Mouse (Mus musculus) forebrain, embryonic 14.5 days (tissue): ENCODE measurements at regions not wholly inside any gene's neighbourhood (a gene's known extent, or its start where the extent isn't known, plus 50 kb on each side); places are given as distances from the start of the nearest gene placed in this dataset.
A peak's percentile ranks its signal among the peaks of the same experiment; 100 is the strongest.

Experiments used
- ATAC-seq: fragments of 200-750 bp; cut with Nextera tagmentation; 2 replicates; pipeline ENCODE4 v1.8.0; 2017; ENCODE audit warnings: mild to moderate bottlenecking, moderate library complexity
- DNase-seq: peaks from one replicate; pipeline ENCODE4 v3.0.0-alpha.2; 2015; ENCODE audit warnings: low spot score
- H3K27ac ChIP-seq: fragments of 300-500 bp; sonication (generic); 2 replicates; pipeline ENCODE4 v1.5.1; 2014; ENCODE audit warnings: low read depth, mild to moderate bottlenecking, control low read depth, low read length, moderate library complexity
- H3K27me3 ChIP-seq: fragments of 300-500 bp; sonication (generic); replicated peaks from 2 replicates; pipeline ENCODE4 v1.6.1; 2014; ENCODE audit warnings: low read length, control low read depth, mixed read lengths; ENCODE audit not compliant: control insufficient read depth, insufficient read depth
- H3K36me3 ChIP-seq: fragments of 300-500 bp; sonication (generic); 2 replicates; pipeline ENCODE4 v1.6.1; 2014; ENCODE audit warnings: low read length, control low read depth; ENCODE audit not compliant: control insufficient read depth, insufficient read depth
- H3K4me1 ChIP-seq: fragments of 300-500 bp; sonication (generic); 2 replicates; pipeline ENCODE4 v1.6.1; 2014; ENCODE audit warnings: antibody characterized with exemption, low read length, control low read depth; ENCODE audit not compliant: control insufficient read depth, insufficient read depth
- H3K4me2 ChIP-seq: fragments of 300-500 bp; sonication (generic); 2 replicates; pipeline ENCODE4 v1.6.1; 2014; ENCODE audit warnings: mild to moderate bottlenecking, control low read depth, low read length
- H3K4me3 ChIP-seq: fragments of 300-500 bp; sonication (generic); 2 replicates; pipeline ENCODE4 v1.5.1; 2014; ENCODE audit warnings: low read depth, low read length, control low read depth
- H3K9ac ChIP-seq: fragments of 300-500 bp; sonication (generic); 2 replicates; pipeline ENCODE4 v1.6.1; 2014; ENCODE audit warnings: mild to moderate bottlenecking, low read length, control low read depth, moderate library complexity
- H3K9me3 ChIP-seq: fragments of 300-500 bp; sonication (generic); replicated peaks from 2 replicates; pipeline ENCODE4 v1.6.1; 2016; ENCODE audit warnings: low read length, control low read depth, mixed read lengths; ENCODE audit not compliant: control insufficient read depth
- WGBS: fragments of 180-500 bp; shearing (Covaris S2); extraction: QIAGEN DNeasy Blood & Tissue Kit; methylation state at CpG from one replicate; pipeline ENCODE4 v1.1.7; 2014; 5-methylcytosine and 5-hydroxymethylcytosine counted together

- Histone ChIP-seq H3K4me2 (no peak overlapping the region), H3K36me3 (no peaks in the 10 kb centered on the region), H3K9ac (no peak overlapping the region)
These were observed 256.8 kb upstream of the Acvr2a start for GRCm38 (mm10) chr2:48557123-48557522.

GRCm38 (mm10) chr2:48558641-48559040 lies 255.3 kb upstream of the Acvr2a start:
- Histone ChIP-seq H3K9ac (no peak overlapping the region), H3K4me2 (no peak overlapping the region), H3K4me3 (no peak overlapping the region), H3K36me3 (no peaks in the 10 kb centered on the region), H3K27me3 (no peaks in the 10 kb centered on the region), H3K27ac (no peak overlapping the region), H3K4me1 (no peaks in the 10 kb centered on the region), H3K9me3 (no peaks in the 10 kb centered on the region)
- no peak for DNase-seq
- 87% methylated on average over 3 of the region's 3 CpGs for WGBS
- no peak for ATAC-seq

More at GRCm38 (mm10) chr2:48557123-48557522, 256.8 kb upstream of the Acvr2a start:
- no peak for DNase-seq
- H3K4me1 ChIP-seq: no peaks in the 10 kb centered on the region
- no peaks in the 10 kb centered on the region for H3K9me3 ChIP-seq
- no peaks in the 10 kb centered on the region for H3K27me3 ChIP-seq
- H3K4me3 ChIP-seq: no peak overlapping the region
- ATAC-seq: no peak
- no peak overlapping the region for H3K27ac ChIP-seq

- H3K9me3 ChIP-seq: no peaks in the 10 kb centered on the region
- no peak overlapping the region for H3K4me2 ChIP-seq
- H3K36me3 ChIP-seq: no peaks in the 10 kb centered on the region
- H3K9ac ChIP-seq: no peak overlapping the region
- WGBS: 88% methylated on average over 3 of the region's 3 CpGs
- H3K4me3 ChIP-seq: no peak overlapping the region
- ATAC-seq (no peak), DNase-seq (no peak)
- no peak overlapping the region for H3K27ac ChIP-seq
- H3K4me1 ChIP-seq: 0 out of 2 replicates have a peak, but pooled peaks cover 5% of the 10 kb centered on the region
- H3K27me3 ChIP-seq: no peaks in the 10 kb centered on the region
These were observed 250.3 kb upstream of the Acvr2a start for GRCm38 (mm10) chr2:48563636-48564035.

- 77% methylated on average over 4 of the region's 4 CpGs for WGBS
- no peaks in the 10 kb centered on the region for H3K36me3 ChIP-seq
- no peak overlapping the region for H3K4me2 ChIP-seq
- peak; percentile 34; the same call in 1 of the 2 replicates for ATAC-seq
- no peaks in the 10 kb centered on the region for H3K9me3 ChIP-seq
- no peaks in the 10 kb centered on the region for H3K27me3 ChIP-seq
- no peak overlapping the region for H3K27ac ChIP-seq
- peak; percentile 39 for DNase-seq
- H3K4me1 ChIP-seq: 0 out of 2 replicates have a peak, but pooled peaks cover 5% of the 10 kb centered on the region
- H3K4me3 ChIP-seq: no peak overlapping the region
- no peak overlapping the region for H3K9ac ChIP-seq
These were observed 249.7 kb upstream of the Acvr2a start for GRCm38 (mm10) chr2:48564170-48564569.

GRCm38 (mm10) chr2:48567871-48568270 lies 246.0 kb upstream of the Acvr2a start:
- Histone ChIP-seq H3K9me3 (no peaks in the 10 kb centered on the region), H3K9ac (no peak overlapping the region), H3K4me2 (no peak overlapping the region), H3K4me1 (0 out of 2 replicates have a peak, but pooled peaks cover 5% of the 10 kb centered on the region), H3K27ac (no peak overlapping the region), H3K36me3 (no peaks in the 10 kb centered on the region), H3K27me3 (no peaks in the 10 kb centered on the region), H3K4me3 (no peak overlapping the region)
- DNase-seq (no peak), ATAC-seq (no peak)
- 16% methylated on average over 6 of the region's 6 CpGs for WGBS

GRCm38 (mm10) chr2:48586162-48586830 lies 227.6 kb upstream of the Acvr2a start:
- Histone ChIP-seq H3K4me1 (no peaks in the 10 kb centered on the region), H3K27me3 (no peaks in the 10 kb centered on the region), H3K36me3 (no peaks in the 10 kb centered on the region), H3K27ac (no peak overlapping the region), H3K9ac (no peak overlapping the region), H3K4me2 (no peak overlapping the region), H3K9me3 (no peaks in the 10 kb centered on the region), H3K4me3 (no peak overlapping the region)
- 18% methylated on average over 7 of the region's 7 CpGs for WGBS
- DNase-seq (peak; percentile 79), ATAC-seq (peak; percentile 90)

GRCm38 (mm10) chr2:48586831-48587169 lies 227.1 kb upstream of the Acvr2a start:
- H3K9me3 ChIP-seq: no peaks in the 10 kb centered on the region
- ATAC-seq: no peak
- H3K36me3 ChIP-seq: no peaks in the 10 kb centered on the region
- no peak overlapping the region for H3K4me2 ChIP-seq
- H3K4me3 ChIP-seq: no peak overlapping the region
- WGBS: 40% methylated on average over 4 of the region's 4 CpGs
- no peaks in the 10 kb centered on the region for H3K27me3 ChIP-seq
- H3K9ac ChIP-seq: no peak overlapping the region
- H3K27ac ChIP-seq: no peak overlapping the region; the same call in 1 of the 2 replicates
- DNase-seq: no peak
- no peaks in the 10 kb centered on the region for H3K4me1 ChIP-seq

GRCm38 (mm10) chr2:48589709-48590108 lies 224.2 kb upstream of the Acvr2a start:
- Histone ChIP-seq H3K9me3 (no peaks in the 10 kb centered on the region), H3K4me3 (no peak overlapping the region), H3K4me1 (no peaks in the 10 kb centered on the region), H3K27ac (no peak overlapping the region), H3K9ac (no peak overlapping the region), H3K4me2 (no peak overlapping the region), H3K36me3 (no peaks in the 10 kb centered on the region), H3K27me3 (no peaks in the 10 kb centered on the region)
- DNase-seq: no peak
- no peak for ATAC-seq

- no peaks in the 10 kb centered on the region for H3K27me3 ChIP-seq
- ATAC-seq: no peak
- no peak for DNase-seq
- no peaks in the 10 kb centered on the region for H3K36me3 ChIP-seq
- H3K4me2 ChIP-seq: no peak overlapping the region
- H3K9me3 ChIP-seq: no peaks in the 10 kb centered on the region
- no peak overlapping the region for H3K4me3 ChIP-seq
- no peak overlapping the region for H3K9ac ChIP-seq
- H3K4me1 ChIP-seq: no peaks in the 10 kb centered on the region; the same call in 1 of the 2 replicates
- no peak overlapping the region for H3K27ac ChIP-seq
- 41% methylated on average over 5 of the region's 5 CpGs for WGBS
These were observed 215.9 kb upstream of the Acvr2a start for GRCm38 (mm10) chr2:48597793-48598583.
